10 mouse cellular contexts compared by ENCODE assay signal in genomic region chr5:127300597-127301254, GRCm38 (mm10). TPM values are rescaled to one million over a fixed set of nuclear protein-coding genes. Genes with fewer than 3 reads are reported as not detected.
DNase-seq lines count a peak whose midpoint lies in the region; ATAC-seq and TF ChIP-seq lines count a peak whose summit lies in the region.
"Had no signal": no experiment of that assay in that cellular context is flagged by ENCODE, and none has a peak within 500 bp of the region (broad histone marks: within the 10 kb centered on the region; RNA-seq: fewer than 3 reads in every experiment).

No protein-coding gene starts in this region.

- H3K4me1 ChIP-seq in hindbrain, embryonic 10.5 days (replicated peaks), result peaks cover 65% of the 10 kb centered on the region
- peaks cover 38% of the 10 kb centered on the region for H3K4me1 ChIP-seq in hindbrain, embryonic 12.5 days
- H3K4me1 ChIP-seq in limb, embryonic 14.5 days (ENCODE audit: control insufficient read depth, insufficient read depth, low read length), result peaks cover 28% of the 10 kb centered on the region

- no peak for TF ChIP-seq POLR2A in limb, embryonic 14.5 days (IDR thresholded peaks at IDR 0.05; ENCODE audit: borderline replicate concordance, extremely low read depth, insufficient read depth, insufficient read length)

- no peaks in the 10 kb centered on the region for H3K36me3 ChIP-seq in hindbrain, embryonic 10.5 days
- no peaks in the 10 kb centered on the region for H3K36me3 ChIP-seq in hindbrain, embryonic 12.5 days
- H3K36me3 ChIP-seq in limb, embryonic 14.5 days (ENCODE audit: control insufficient read depth, insufficient read depth, low read length), result no peaks in the 10 kb centered on the region
- H3K36me3 ChIP-seq: neural tube, embryonic 12.5 days had no signal

- H3K9ac ChIP-seq in hindbrain, embryonic 12.5 days, result no peak overlapping the region
- no peak overlapping the region for H3K9ac ChIP-seq in limb, embryonic 14.5 days (ENCODE audit: low read depth, low read length, severe bottlenecking)
- H3K9ac ChIP-seq: neural tube, embryonic 12.5 days had no signal

- no peak overlapping the region for H3K4me2 ChIP-seq in hindbrain, embryonic 12.5 days (replicated peaks)
- H3K4me2 ChIP-seq in limb, embryonic 14.5 days (replicated peaks; ENCODE audit: low read depth, low read length, severe bottlenecking), result 0 out of 2 replicates have a peak overlapping the region, but pooled peaks have one; percentile 2
- H3K4me2 ChIP-seq: neural tube, embryonic 12.5 days had no signal

- DNase-seq in hindbrain, embryonic 10.5 days (ENCODE audit: low spot score), result no peak
- DNase-seq in Muller cell, postnatal 12 days (ENCODE audit: inconsistent ontology term), result peak; percentile 46
- peak; percentile 79 for DNase-seq in cerebellum, adult 11-12 months
- no peak for DNase-seq in limb, embryonic 14.5 days (ENCODE audit: low spot score)
- no peak for DNase-seq in thymus, postnatal 10 days (ENCODE audit: low spot score in 2 of 2)
- no peak for DNase-seq in spleen, adult 18-20 months
- no peak for DNase-seq in urinary bladder, postnatal 10 days (ENCODE audit: low spot score)

- H3K27ac ChIP-seq in hindbrain, embryonic 10.5 days, result peak overlapping the region; percentile 59; the same call in 1 of the 2 replicates
- H3K27ac ChIP-seq in hindbrain, embryonic 12.5 days, result no peak overlapping the region
- no peak overlapping the region for H3K27ac ChIP-seq in limb, embryonic 14.5 days (replicated peaks; ENCODE audit: low read depth, low read length)
- H3K27ac ChIP-seq: layer of hippocampus, adult 2 months; neural tube, embryonic 12.5 days had no signal

- no peaks in the 10 kb centered on the region for H3K9me3 ChIP-seq in hindbrain, embryonic 10.5 days
- H3K9me3 ChIP-seq in hindbrain, embryonic 12.5 days (replicated peaks), result no peaks in the 10 kb centered on the region
- H3K9me3 ChIP-seq in limb, embryonic 14.5 days (ENCODE audit: control insufficient read depth, low read length), result no peaks in the 10 kb centered on the region
- H3K9me3 ChIP-seq: neural tube, embryonic 12.5 days had no signal

- H3K27me3 ChIP-seq in hindbrain, embryonic 10.5 days (ENCODE audit: insufficient read depth, poor library complexity, severe bottlenecking), result peaks cover 4% of the 10 kb centered on the region; the same call in 1 of the 2 replicates
- no peaks in the 10 kb centered on the region for H3K27me3 ChIP-seq in hindbrain, embryonic 12.5 days
- no peaks in the 10 kb centered on the region for H3K27me3 ChIP-seq in limb, embryonic 14.5 days (ENCODE audit: control insufficient read depth, insufficient read depth, low read length)
- H3K27me3 ChIP-seq: neural tube, embryonic 12.5 days had no signal

- no peak for ATAC-seq in hindbrain, embryonic 12.5 days (ENCODE audit: low FRiP score)
- no peak for ATAC-seq in limb, embryonic 14.5 days (ENCODE audit: low FRiP score, low read depth)

- no peak overlapping the region for H3K4me3 ChIP-seq in hindbrain, embryonic 10.5 days
- H3K4me3 ChIP-seq in hindbrain, embryonic 12.5 days, result no peak overlapping the region
- H3K4me3 ChIP-seq in limb, embryonic 14.5 days (replicated peaks; ENCODE audit: low read length), result no peak overlapping the region
- H3K4me3 ChIP-seq: layer of hippocampus, adult 2 months; neural tube, embryonic 12.5 days had no signal

- WGBS in hindbrain, embryonic 10.5 days, result 49% methylated on average over 8 of the region's 8 CpGs
- WGBS in hindbrain, embryonic 12.5 days, result 42% methylated on average over 8 of the region's 8 CpGs
- WGBS in limb, embryonic 14.5 days, result 58% methylated on average over 8 of the region's 8 CpGs

RNA-seq across cellular contexts. Expression of gene Tmem132c, which starts 59.1 kb away (rescaled TPM):
- polyA plus RNA-seq in hindbrain, embryonic 10.5 days (2016; fragmentation: Nextera tagmentation; extraction: Ambion mirVana), result 24.0 and 33.2 TPM in 2 replicates
- polyA plus RNA-seq in hindbrain, embryonic 12.5 days (2016; fragmentation: Nextera tagmentation; extraction: Ambion mirVana), result 30.6 and 33.9 TPM in 2 replicates
- 27.2 and 29.4 TPM in 2 replicates for polyA plus RNA-seq in limb, embryonic 14.5 days (2012; rRNA removed)
- 33.2 and 40.4 TPM in 2 replicates for polyA plus RNA-seq in limb, embryonic 14.5 days (2014; fragmentation: Nextera tagmentation; extraction: Ambion mirVana)

Comparison
In these comparisons a context has a peak if more than half of its experiments do, and no peak if none do; other contexts are left out.
1. DNase-seq: peak in Muller cell, postnatal 12 days (single experiment) and cerebellum, adult 11-12 months (single experiment); none in hindbrain, embryonic 10.5 days (single experiment), limb, embryonic 14.5 days (single experiment), thymus, postnatal 10 days (0 of 2), spleen, adult 18-20 months (0 of 2) and urinary bladder, postnatal 10 days (single experiment).